Mouse (Mus musculus): Measurements from ENCODE around the gene Lgals2.

The Lgals2 gene

GRCm38 (mm10) chr15:78815314-78816073 lies 39.8 kb downstream of the Lgals2 start:
- no peak for DNase-seq (ENCODE audit: low spot score)

GRCm38 (mm10) chr15:78813603-78814002 lies 41.7 kb downstream of the Lgals2 start:
- DNase-seq (ENCODE audit: low spot score): no peak

- no peak for DNase-seq (ENCODE audit: low spot score)
Measured at GRCm38 (mm10) chr15:78810146-78810545, 45.2 kb downstream of the Lgals2 start.

GRCm38 (mm10) chr15:78809739-78810138 lies 45.6 kb downstream of the Lgals2 start:
- no peak for DNase-seq (ENCODE audit: low spot score)

GRCm38 (mm10) chr15:78808980-78809379 lies 46.3 kb downstream of the Lgals2 start:
- DNase-seq (ENCODE audit: low spot score): no peak

GRCm38 (mm10) chr15:78807141-78807540 lies 48.2 kb downstream of the Lgals2 start:
- no peak for DNase-seq (ENCODE audit: low spot score)

GRCm38 (mm10) chr15:78806614-78807013 lies 48.7 kb downstream of the Lgals2 start:
- DNase-seq (ENCODE audit: low spot score): no peak

- no peak for DNase-seq (ENCODE audit: low spot score)
Measured at GRCm38 (mm10) chr15:78805351-78805750, 50.0 kb downstream of the Lgals2 start.

- no peak for DNase-seq (ENCODE audit: low spot score)
Measured at GRCm38 (mm10) chr15:78804326-78804725, 51.0 kb downstream of the Lgals2 start.

- peak; percentile 48 for DNase-seq (ENCODE audit: low spot score)
Measured at GRCm38 (mm10) chr15:78803499-78803900, 51.8 kb downstream of the Lgals2 start.

GRCm38 (mm10) chr15:78802776-78803391 lies 52.4 kb downstream of the Lgals2 start, which contains the start of gene Card10:
Card10 (minus strand) TSS chr15:78803042.
- DNase-seq (ENCODE audit: low spot score): peak; percentile 61

GRCm38 (mm10) chr15:78801971-78802741 lies 53.2 kb downstream of the Lgals2 start:
- DNase-seq (ENCODE audit: low spot score): no peak

- no peak for DNase-seq (ENCODE audit: low spot score)
Measured at GRCm38 (mm10) chr15:78801571-78801970, 53.8 kb downstream of the Lgals2 start.

Measured in ovary, postnatal 36 days (tissue).